Mouse (Mus musculus): ENCODE data around the gene Cpd.
"Not testable (repeated sequence)": the region's sequence is repeated elsewhere in the genome, so short reads cannot be mapped to it uniquely, and the experiment has no call there.

The Cpd gene

GRCm38 (mm10) chr11:76847354-76847753 lies 536 bp upstream of the Cpd start:
- DNase-seq (ENCODE audit: low read depth, low spot score): no peak

DNA sequence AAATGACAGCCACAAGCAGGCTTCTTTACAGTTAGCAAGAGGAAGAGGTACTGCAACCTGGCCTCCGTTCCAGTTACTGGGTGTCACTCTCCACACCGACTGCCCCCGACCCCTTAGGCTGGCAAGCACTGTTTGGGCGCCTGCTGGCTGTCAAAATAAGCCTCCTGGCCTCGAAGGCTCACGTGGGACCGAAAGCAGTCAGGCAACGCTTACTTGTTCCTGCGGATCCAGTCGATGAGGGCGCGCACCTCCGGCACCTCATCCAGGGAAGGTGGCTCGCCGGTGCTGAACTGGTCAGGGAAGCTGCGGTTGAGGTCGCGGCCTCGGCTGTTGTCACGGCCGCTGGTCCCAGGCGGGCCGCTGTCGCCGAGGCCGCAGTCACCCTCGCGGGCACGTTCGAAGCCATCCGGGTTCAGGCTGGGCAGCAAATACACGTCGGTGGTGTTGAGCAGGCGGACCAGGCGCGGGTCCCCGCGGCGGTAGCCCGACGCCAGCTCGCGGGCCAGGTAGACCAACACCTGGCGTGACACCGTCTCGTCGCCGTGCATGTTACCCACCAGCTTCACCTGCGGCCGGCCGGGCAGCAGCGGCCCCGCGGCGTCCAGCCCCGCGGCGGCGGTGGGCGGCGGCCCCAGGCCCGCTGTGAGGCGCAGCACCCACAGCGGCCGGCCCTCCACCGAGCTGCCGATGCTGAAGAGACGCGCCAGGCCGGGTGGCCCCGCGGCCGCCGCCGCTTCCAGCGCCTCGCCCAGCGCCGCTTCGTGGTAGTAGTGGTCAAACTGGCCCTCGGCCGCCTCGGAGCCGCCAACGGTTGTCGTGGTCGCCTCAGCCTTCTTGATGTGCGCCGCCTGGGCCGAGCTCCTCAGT lies 574 bp downstream of the Cpd start:
- DNase-seq (ENCODE audit: low read depth, low spot score): peak; percentile 59

DNA sequence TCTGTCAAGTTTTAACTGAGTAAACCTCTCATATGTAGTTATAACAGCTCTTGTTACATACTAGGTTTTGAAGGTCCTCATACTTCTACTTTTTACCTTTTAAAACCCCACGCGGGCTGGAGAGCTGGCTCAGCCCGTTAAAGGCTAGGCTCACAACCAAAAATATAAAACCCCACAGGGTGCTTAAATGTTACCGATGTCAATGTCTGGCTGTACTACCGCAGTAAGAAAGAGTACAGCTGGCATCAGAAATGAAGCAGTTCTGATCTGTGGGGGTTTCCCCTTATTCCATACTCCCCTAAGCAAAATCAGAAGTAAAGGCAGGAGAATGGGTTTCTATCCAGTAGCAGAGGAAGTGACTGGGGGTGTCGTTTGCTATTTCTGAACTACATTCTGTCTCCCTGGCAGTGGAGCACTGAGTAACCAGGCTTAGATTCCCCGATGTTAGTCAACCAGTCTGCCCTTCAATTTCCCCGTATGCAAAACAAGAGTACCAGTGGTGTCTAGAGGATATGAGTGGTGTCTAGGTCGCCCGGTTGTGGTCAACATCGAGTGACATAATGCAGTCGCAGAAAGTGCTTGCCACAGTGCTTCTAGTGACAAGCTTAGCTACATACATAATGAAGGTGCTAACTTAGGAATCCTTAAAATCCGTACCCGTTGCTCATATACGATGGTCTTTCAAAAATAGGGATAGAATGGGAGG lies 1.4 kb downstream of the Cpd start:
- peak; percentile 85 for DNase-seq (ENCODE audit: low read depth, low spot score)

- DNase-seq (ENCODE audit: low read depth, low spot score): no peak
Observed at GRCm38 (mm10) chr11:76838573-76838972, 8.2 kb downstream of the Cpd start.

DNA sequence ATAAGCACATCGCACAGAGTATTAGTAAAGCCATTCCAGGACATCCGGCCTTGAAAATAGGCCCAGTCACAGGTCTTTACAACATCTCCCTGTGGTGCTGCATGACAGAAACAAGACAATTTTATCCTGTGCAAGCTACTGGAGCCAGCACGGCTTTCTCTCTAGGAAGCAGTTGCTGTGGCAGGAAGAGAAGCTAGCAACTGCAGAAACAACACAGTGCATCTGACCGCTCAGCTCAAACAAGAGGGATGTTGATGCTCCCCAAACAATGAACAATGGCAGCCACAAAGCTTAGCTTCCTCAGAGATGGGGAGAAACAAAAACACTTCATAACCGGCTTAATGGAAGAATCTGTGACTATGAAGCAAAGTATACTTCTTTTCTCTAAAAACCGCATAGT lies 10.5 kb downstream of the Cpd start:
- DNase-seq (ENCODE audit: low read depth, low spot score): no peak

DNA sequence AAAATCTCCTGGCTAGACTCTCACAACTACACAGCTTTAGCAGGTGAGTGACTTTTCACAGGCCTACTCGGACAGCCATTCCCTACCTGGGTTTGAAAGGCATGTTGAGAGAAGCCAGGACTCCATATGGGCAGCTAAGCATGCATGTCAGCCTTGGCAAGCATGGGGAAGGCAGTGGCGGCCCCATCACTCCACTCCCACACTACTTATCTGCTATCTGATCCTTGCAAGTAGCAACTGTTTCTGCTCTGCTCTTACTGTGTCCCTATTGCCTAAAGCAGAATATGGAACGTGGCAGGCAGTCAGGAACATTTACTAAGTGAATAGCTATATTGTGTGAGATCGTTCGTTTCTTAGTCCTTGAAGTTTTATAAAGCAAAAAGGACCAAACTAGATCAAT lies 10.9 kb downstream of the Cpd start:
- DNase-seq (ENCODE audit: low read depth, low spot score): no peak

- no peak for DNase-seq (ENCODE audit: low read depth, low spot score)
Observed at GRCm38 (mm10) chr11:76834665-76835064, 12.2 kb downstream of the Cpd start.

DNA sequence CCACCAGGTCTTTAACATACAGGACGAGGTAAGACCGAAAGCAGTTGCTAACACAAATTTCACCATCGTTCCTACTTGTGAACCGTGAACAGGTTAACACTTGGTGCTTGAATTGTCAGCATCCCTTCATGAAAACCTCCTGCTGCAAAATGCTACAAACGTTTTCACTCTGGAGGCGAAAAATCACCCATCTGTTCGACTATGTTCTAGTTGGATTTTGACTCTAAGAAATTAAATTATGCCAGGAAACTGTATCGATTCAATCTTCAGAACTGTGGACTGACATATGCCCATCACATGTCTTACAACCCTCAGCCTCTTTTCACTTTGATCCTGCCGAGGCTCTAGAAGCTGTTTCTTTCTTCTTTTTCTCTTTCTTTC lies 21.9 kb downstream of the Cpd start:
- DNase-seq (ENCODE audit: low read depth, low spot score): no peak

DNA sequence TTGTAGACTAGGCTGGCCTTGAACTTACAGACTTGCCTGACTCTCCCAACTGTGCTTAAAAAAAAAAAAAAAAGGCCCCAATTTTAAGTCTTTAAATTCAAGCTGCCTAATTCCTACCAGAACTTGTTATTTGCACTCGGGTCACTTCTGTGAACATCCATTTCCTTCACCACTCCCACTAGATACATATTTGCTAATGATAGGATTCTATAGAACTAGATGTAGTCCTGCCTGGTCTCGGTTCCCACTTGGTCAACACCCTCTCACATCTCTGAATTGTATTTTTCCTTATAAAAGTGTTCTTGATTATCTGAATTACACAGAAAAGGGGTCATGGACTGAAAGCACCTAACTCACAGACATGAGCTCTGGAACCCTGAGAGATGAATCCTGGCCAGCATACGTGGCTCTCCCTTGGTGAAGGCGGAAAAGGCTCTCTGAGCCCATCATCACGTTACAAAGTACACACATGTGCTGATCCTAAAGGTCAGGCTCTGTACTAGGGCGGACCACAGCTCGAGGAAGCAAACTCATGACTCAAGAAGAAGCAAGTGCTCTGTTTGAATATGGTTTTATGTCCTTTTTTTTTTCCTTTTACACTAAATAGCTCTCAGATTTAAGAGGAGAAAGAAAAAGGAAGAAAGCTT lies 22.5 kb downstream of the Cpd start:
- DNase-seq (ENCODE audit: low read depth, low spot score): no peak

- no peak for DNase-seq (ENCODE audit: low read depth, low spot score)
Observed at GRCm38 (mm10) chr11:76823641-76824040, 23.2 kb downstream of the Cpd start.

- no peak for DNase-seq (ENCODE audit: low read depth, low spot score)
Observed at GRCm38 (mm10) chr11:76821353-76821752, 25.5 kb downstream of the Cpd start.

GRCm38 (mm10) chr11:76817664-76818063 lies 29.2 kb downstream of the Cpd start:
- DNase-seq (ENCODE audit: low read depth, low spot score): no peak

- no peak for DNase-seq (ENCODE audit: low read depth, low spot score)
Observed at GRCm38 (mm10) chr11:76810706-76811495, 35.9 kb downstream of the Cpd start.

- DNase-seq (ENCODE audit: low read depth, low spot score): no peak
Observed at GRCm38 (mm10) chr11:76809450-76809849, 37.4 kb downstream of the Cpd start.

- no peak for DNase-seq (ENCODE audit: low read depth, low spot score)
Observed at GRCm38 (mm10) chr11:76808550-76808949, 38.3 kb downstream of the Cpd start.

- DNase-seq (ENCODE audit: low read depth, low spot score): no peak
Observed at GRCm38 (mm10) chr11:76807007-76807679, 39.7 kb downstream of the Cpd start.

DNA sequence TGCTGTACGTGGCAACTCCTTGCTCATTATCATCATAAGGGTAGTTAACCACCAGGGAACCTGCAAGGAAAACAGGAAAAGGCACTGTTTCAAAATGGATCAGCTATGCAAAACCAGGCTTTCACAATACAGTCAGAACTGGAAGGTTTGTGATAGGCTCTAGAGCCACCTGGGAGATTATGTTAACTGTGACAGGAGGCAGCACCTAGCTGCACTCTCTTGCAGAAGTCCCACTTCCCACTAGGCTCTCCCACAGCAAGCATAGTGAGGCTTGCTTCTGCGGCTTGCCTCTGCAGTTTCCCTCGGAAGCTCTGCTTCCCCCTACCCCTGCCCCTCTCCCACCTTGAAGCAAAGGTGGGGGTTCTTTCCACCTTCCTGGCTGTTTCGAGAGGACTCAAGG lies 40.8 kb downstream of the Cpd start:
- no peak for DNase-seq (ENCODE audit: low read depth, low spot score)

DNA sequence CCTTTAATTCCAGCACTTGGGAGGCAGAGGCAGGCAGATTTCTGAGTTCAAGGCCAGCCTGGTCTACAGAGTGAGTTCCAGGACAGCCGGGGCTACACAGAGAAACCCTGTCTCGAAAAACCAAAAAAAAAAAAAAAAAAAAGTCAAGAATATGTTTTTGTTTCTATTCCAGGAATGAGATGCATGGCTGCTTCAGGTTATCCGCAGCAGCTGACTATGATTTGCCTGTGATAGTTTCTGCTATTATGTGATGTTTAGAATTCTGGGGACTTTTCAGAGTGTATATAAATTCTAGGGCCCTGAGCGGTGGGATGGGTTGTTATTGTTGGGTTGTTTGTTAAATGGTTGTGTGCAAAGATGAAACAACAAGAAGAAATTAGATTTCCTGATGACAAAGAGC lies 41.7 kb downstream of the Cpd start:
- DNase-seq (ENCODE audit: low read depth, low spot score): not testable (repeated sequence)

GRCm38 (mm10) chr11:76803266-76803665 lies 43.6 kb downstream of the Cpd start:
- DNase-seq (ENCODE audit: low read depth, low spot score): no peak

- DNase-seq (ENCODE audit: low read depth, low spot score): no peak
Observed at GRCm38 (mm10) chr11:76797236-76797635, 49.6 kb downstream of the Cpd start.

DNA sequence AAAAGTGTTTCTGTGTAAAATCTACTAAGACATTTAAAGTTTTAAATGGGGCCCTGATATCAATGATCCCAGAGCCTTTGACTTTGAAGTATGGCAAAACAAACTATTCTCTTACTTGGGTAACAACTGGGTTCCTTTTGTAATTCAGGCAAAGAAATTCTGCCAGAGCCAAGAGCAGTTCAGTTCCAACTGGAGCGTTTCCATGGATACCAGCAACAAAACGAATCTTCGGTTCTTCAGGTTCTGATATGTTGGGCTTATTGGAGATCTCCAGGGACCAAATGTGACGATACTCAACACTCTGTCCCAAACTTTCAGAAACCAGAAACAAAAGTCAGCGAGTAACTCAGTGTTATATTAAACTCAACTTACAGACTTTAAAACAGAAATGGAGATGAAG lies 51.5 kb downstream of the Cpd start:
- DNase-seq (ENCODE audit: low read depth, low spot score): no peak
